Mouse (Mus musculus) kidney, adult 9 months (tissue): ENCODE data around the gene Ttc34.
A peak's percentile ranks its signal among the peaks of the same experiment; 100 is the strongest.

Experiments used
- DNase-seq: peaks from one replicate; pipeline ENCODE4 v3.0.0; 2022

The Ttc34 gene

DNA sequence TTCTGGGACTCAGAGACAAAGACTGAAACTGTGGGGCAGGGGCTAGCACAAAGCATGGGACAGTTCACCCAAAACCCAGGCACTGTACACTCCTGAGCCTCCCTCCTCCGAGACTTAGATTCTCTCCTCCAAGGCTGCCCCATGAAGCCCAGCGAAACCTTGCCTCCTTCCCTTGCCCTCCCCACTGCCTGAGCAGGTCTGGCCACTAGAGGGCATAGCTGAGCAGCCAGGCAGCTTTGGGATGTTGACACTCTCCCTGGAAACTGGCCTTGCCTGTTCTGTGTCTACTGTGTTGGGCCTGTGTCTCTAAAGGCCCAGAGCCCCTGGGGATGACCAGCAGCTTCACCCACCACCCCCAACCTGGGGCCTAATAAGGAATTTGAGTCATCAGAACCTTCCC, at the start of gene Ttc34:
Ttc34 (plus strand) TSS at position 290 of the 400 bp plus-strand sequence.
- DNase-seq: peak; percentile 59

DNA sequence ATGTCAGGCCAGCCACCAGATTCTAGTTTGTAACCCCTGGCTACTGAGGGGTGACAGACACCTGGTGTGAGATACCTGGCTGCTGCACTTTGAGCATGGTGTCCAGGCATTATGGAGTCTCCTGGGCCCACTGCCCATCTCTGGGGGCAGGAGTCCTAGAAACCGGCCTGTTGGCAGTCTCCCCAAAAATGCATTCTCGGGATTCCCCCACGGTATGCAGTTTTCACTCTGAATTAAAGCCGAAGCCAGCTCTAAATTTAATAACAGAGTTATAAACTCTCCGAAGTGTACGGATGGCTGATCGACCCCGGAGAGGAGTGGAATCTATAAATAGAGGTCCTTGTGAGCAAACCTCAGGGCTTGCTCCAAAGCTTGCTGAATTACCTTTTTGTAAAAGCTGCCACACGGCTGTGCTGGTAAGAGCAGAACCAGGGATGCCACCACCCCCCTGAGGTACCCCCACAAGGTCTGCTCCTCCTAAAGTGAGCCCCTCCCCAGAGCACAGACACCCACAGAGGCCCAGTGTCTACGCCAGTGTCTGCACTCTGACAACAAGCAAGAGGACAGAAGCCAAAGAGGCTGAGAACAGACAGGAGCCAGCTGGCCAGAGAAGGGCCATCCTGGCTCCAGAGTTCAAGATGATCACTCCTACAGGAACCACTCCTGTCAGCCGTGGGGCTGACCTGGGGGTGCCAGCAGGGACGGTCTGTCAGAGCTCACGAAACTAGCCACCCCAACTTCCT, 49.1 kb upstream of the Ttc34 start:
- no peak for DNase-seq

DNA sequence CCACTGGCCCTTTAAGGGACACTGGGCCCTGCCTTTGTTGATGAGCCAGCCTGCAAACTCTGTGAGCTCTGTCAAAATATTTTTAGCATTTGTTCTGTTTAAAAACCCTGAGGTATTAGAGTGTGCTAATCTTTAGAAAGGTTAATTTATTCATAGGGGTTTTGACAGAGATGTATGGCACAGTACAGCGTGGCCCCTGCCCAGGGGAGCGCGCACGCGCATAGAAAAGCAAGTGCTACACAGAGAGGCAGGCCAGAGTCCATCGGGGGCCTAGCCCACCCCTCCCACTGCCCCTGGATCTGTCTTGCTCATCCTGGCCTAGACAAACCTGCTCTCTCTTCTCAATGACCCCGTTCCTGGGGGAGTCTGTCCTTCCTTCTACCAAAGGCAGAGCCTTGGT, 45.4 kb upstream of the Ttc34 start:
- no peak for DNase-seq

DNA sequence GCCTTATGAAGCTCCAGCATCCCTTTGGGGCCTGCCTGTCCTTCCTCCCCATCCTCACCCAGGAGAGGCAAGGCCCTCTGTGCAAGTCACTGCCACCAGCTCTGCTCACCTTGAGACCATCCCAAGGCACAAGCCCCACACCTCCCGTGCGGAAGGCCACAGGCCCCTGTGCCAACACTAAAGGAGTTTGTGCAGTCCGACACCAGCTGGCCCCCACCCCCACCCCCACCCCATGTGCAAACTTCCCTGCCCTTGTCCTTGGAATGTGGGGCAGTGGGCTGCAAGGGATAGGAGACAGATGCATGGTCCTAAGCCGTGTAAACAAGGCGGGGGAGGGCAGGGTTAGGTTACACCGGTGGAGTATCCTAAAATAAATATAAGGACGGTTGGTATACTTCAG, 43.8 kb upstream of the Ttc34 start:
- no peak for DNase-seq

DNA sequence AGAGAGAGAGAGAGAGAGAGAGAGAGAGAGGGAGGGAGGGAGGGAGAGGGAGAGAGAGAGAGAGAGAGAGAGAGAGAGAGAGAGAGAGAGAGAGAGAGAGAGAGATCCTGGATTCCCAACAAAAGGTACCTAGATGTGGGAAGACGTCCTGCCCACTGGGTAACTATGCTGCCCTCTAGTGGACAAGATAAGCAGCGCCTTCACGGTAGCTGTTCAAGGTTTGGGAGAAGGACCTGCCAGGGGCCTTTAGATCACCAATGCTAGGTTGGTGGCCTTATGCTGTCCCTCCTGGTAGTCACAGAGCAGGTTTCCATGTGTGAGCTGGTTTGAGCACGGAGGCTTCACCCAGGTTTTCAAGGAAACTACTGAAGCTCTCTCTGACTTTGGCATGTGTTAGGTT, 39.4 kb upstream of the Ttc34 start:
- peak; percentile 60 for DNase-seq

DNA sequence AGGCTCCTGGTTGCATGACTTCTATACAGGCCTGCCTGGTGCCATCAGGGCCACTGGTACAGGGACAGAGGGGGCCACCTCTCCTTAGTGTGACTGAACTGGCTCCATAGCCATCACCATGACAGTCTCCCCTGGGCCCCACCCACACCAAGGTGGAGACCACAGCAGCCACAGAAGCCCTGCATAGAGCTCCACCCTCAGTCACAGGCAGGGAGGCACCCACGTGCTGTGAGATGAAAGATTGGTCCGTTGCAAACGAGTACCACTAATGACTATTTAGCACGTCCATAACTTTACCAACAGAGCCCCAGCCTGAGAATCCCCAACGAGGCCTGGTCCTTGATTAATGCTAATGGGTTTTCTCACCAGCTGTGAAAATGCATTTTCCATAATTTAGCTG, 36.7 kb upstream of the Ttc34 start:
- no peak for DNase-seq

DNA sequence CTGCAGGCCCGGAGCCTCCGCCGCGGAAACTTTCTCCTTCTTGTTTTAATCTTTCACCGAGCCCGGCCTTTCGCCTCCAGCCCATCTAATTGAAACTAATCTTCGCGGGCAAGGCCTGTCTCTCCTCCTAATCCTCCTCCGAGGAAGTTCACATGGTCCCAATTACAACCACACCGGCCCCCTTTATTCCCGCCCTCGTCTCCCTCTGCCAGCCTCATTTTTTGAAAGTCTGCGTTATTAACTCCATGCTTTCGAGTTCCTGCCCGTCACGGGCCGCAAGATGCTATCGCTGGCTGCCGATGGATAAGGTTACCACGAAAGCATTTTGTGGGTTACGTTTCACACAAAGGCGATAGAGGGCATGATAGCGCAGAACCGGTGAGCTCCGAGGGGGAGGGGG, 35.0 kb upstream of the Ttc34 start:
- no peak for DNase-seq

DNA sequence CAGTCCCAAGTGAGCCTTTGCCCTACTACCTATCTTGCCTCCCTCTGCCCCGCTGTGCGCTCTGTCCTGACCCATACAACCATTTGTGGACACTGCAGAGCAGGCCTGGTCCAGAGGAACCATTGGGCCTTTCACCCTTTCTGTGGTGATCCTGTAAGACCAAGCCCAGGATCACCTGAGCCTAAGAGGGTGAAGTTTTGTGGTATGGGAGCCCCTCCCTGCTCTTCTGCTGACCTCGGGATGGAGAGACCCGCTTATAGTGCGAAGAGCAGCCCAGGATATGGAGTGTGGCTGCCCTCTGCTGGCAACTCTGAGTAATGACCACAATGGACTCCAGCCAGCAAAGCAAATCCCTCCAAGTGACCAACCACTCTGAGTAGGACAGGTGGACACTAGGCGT, 11.6 kb upstream of the Ttc34 start:
- peak; percentile 49 for DNase-seq

DNA sequence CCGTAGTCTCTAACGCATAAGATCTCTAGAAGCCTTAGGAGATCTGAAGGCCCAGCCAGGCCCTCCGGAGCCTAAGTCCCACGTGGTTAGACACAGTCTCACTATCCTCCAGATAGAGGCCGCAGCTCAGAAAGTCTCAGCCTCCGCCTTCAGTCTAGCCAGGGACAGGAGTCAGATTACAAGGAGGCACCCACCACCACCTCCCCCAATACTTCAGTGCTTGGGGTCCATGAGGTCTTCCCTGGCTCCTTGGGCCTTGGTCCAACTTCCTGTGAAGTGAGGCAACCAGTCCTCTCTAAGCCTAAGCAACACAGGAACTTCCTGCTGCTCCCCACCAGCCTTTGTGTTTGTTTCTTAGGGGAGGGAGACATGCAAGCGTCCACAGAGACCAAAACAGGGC, 11.0 kb upstream of the Ttc34 start:
- no peak for DNase-seq

DNA sequence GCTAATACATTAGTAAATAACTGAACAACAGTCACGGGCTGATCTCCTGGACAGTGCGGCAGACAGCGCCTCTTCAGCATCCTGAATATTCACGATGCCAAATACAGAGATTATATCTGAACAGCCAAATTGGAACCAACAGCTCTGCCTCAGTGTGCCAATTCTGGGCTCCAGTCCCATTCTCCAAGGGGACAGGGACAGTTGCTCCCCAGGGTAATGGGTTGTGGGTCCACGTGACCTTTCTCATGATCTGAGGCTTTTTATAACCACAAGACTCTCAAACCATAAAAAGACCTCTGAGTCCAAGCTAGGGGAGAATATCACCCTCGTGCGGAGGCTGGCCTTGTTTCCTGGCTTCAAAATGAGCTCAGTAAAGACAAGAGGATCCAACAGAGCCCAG, 10.1 kb upstream of the Ttc34 start:
- DNase-seq: no peak

DNA sequence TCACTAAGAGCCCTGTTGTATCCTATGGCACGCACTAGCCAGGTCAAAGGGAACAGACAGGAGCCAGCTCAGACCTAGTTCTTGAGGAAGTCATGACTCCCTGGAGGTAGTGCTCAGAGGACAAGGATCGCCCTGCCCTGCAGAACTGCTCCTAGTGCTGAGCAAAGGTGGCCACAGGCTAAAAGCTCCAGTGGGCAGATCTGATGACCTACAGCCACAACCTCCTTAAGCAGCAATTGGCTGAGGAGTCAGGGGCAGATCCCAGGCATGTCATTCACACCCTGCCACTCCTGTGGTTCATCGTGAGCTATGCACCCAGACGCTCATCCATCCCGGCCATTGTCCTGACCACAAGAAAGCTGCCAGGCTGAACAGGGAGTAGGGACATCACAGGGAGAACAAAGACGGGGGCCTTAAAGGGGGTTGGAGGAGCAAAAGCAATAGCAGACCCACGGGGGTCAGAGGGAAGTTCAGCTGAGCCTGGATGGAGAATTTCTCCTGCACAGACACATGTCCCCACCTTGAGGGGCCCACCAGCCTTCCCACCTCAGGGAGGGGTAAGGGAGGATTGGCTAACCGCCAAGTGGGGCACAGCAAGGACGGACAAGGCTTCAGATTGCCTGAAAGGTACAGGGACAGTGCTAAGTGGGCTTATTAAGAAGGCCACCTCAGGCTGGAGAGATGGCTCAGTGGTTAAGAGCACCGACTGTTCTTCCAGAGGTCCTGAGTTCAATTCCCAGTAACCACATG, 9.2 kb upstream of the Ttc34 start:
- no peak for DNase-seq

DNA sequence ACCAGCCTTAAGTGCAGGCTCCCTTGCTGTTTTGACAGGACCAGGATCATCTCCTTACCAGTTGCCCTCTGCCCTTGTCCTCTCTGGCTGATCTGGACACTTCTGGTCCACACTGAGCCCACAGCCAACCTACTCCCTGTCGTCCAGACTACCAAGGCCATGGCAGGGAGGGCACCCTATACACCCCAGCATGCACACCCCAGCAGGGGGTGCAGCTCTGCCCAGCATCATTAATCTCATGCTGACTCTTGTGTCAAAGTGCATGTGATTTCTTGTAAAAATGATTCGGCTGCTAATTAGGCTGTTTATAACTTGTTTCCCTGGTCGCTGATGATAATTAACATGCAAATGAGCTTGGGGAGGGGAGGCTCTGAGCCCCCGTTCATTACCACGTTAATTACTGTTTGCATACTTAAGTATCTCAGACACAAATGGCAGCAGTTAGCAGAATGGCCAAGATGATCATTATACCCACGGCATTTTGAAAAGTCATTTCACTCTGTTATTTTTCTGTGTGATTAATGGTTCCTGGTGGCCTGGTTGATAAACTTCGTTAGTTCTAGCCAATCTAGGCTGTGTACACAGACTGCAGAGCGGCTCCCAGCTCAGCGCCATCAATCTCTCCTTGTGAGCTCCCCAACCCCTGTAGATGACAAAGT, 5.2 kb upstream of the Ttc34 start:
- DNase-seq: no peak

DNA sequence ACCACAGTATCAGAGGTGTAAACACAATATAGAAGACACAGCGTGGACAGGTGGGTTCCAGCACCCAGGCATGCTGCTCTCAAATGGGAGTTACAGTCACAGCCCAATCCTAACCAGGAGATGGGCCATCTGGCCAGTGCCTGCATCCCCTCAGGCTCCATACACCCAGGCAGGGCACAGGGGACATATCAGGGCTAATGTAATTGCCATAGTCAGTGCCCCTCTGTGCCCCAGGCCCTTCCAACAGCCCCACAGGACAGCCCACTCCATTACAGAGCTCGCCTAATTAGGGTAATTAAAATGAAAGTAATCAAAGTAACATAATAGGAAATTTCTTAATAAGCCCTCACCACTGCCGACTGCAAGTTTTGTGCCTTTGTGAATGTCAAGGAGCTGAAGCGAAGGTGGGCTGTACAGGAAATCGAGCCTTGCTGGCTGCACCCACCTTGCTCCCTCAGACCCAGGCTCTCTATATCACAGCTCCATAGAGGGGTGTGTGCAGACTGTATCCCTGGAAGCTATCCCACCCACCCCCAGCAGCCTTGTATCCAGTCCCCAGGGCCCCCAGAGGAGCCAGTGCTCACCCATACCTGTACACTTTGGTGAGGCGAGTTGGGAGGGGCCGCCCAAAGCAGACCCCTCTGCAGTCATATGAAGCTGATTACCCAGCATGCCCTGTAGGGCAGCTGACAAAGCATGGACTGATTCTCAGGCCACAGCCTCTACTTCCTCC, 910 bp upstream of the Ttc34 start:
- DNase-seq: no peak

DNA sequence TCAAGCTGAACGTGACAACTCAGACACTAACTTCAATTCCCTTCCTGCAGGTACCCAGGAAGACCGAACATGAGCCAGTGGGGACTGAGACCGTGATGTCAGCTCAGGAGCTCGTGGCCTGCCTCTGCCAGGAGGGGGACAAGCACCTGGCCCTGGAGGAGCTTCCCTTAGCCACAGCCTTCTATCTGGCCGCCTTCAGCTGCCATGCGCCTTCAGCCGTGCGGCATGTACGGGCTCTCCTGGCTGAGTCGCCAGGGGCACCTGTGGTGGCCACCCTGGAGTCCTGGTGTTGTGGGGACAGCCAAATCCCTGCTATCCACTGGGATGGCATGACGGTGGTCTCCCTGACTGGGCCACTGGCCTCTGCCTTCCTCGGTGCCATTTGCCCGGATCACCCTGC, 1.5 kb downstream of the Ttc34 start:
- DNase-seq: no peak

DNA sequence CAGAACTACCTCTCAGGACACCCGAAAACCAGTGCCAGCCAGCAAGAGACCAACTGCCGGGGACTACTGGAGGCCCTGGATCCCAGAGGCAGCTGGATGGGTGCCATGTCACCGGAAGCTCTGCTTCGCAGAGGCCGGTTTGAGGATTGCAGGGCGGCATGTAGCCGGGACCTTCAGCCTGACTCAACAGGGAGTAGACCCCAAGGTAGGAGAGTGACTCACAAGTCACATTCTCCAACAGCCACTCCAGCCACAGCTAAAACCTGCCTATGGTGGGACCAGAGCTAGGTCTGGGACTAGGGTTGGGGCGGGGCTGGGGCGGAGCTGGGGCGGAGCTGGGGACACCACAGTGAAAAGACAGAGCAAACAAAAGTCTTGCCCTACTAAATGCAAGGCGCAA, 2.1 kb downstream of the Ttc34 start:
- no peak for DNase-seq

DNA sequence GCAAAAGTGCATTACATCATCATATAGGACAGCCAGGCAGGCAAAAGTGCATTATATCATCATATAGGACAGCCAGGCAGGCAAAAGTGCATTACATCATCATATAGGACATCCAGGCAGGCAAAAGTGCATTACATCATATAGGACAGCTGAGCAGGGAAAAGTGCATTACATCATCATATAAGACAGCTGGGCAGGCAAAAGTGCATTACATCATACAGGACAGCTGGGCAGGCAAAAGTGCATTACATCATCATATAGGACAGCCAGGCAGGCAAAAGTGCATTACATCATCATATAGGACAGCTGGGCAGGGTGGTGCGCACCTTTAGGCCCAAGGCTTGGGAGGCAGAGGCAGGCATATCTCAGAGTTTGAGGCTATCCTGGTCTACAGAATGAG, 15.4 kb downstream of the Ttc34 start:
- DNase-seq: no peak

DNA sequence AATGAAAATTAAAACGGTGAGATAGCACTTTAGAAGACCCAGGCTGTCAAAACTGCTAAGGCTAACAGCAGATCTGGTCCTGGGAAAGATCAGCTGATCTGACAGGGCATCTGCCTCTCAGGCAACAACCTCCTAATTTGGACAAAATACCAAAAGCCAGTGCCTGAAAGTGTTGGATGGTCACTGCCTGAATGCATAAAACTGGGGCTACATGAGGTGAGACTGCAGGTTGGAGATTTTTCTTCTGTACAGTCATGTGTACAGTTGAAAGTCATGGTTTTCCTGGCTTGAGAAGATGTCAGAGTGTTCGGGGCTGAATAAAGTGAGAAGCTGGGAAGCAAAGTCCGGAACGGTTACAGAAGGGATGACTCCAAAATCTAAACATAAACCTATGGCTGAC, 16.6 kb downstream of the Ttc34 start:
- DNase-seq: no peak

DNA sequence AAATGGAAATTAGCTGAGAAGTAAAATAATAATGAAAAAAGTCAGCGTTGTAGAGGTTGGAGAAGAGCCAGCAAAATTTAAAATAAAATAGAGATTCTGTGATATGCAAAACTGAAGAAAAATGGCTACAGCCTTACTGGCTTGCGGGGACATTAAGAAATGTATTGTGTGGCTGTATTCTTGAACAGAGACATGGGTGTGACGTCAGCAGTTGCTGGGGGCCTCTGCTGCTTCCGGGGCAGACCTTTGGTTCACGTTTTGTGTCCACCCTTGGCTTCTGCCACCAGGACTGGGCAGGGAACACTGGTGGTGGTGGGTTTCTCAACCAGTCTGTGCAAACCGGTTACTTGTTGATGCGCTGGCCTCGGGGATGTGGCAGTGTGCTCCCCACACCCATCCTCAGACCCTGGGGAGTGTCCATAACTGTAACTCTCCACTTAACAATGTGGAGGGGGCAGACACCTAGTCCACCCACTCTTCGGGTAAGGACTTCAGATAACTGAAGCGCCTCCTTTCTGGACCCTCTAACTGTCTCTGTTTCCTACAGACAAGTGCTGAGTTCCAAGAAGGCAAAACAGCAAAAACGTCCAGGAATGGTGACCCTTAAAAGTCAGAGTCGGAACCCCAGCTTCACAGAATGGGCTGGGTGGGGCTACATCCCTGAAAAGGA, 17.6 kb downstream of the Ttc34 start:
- DNase-seq: no peak

DNA sequence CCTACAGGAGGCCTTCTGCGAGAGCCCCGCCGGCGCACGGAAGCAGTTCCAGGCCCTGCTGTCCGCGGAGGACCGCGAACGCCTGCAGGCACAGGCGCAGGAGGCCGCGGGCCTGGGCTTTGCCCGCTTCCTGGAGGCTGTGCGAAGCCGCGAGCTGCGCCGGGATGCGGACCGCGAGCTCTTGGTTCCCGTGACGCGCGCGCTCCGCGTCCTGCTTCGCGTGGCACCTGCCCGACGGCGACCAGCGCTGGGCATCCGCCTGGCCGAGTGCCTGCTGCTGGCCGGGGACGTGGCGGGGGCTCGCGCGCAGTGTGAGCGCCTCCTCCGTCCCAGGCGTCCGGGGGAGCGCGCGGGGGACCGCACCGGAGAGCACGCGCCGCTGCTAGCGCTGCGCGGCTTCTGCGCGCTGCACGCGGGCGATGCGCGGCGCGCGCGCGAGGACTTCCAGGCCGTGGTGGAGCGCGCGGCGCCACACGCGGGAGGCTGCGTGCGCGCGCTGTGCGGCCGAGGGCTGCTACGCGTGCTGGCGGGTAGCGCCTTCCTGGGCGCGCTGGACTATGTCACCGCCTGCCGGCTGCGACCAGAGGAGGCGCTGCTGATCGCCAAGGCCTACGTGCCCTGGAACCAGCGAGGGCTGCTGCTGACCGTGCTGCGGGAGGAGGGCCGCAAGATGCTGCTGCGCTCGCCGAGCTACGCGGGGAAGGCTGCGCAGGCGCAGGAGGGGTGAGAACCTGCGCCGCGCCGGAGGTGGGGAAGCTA, 18.6 kb downstream of the Ttc34 start:
- peak; percentile 54 for DNase-seq

DNA sequence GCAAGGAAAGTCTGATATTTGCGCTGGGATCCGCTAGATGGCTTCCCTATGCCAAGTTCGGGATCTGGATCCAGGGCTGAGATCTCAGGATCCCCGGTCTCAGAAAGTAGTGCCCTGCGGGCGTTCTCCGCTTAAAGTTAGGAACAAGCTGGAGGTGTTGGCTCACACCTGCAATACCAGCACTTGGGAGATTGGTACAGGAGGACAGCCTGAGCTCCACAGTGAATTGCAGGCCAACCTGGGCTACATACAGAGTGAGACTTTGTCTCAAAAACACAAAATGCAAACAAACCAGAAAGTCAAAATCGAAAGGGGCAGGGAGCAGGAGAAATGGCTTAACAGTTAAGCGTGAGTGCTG, 19.2 kb downstream of the Ttc34 start:
- no peak for DNase-seq

DNA sequence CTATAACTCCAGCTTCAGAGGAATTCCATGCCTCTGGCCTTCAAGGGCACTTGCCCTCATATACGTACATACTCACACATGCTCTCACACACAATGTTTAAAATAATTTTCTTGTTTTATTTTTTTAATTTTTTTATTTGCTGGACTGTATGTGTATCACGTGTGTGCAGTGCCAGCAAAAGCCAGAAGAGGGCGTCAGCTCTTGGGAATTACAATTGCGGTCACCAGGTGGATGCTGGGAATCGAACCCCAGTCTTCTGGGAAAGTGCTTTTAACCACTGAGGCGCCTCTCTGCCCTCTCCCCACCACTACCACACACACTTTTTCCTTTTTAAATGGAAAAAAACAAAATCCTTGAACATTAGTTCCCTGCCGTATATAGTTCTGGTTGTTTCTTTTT, 19.6 kb downstream of the Ttc34 start:
- DNase-seq: no peak
